Mouse (Mus musculus): ENCODE results near the gene Wnk2. TPM values are rescaled to one million over a fixed set of nuclear protein-coding genes. Genes with fewer than 3 reads are reported as not detected.
"Not testable (repeated sequence)": the region's sequence is repeated elsewhere in the genome, so short reads cannot be mapped to it uniquely, and the experiment has no call there.

Wnk2 gene
- polyA plus RNA-seq, 1 experiment from 2014 or later = 0.36 TPM

GRCm38 (mm10) chr13:49064257-49064656 lies 83.6 kb downstream of the Wnk2 start:
- Histone ChIP-seq H3K36me3 (ENCODE audit: insufficient read depth, low read length) (no peaks in the 10 kb centered on the region), H3K9ac (replicated peaks; ENCODE audit: low read depth) (no peak overlapping the region), H3K4me2 (replicated peaks; ENCODE audit: low read depth, low read length) (no peak overlapping the region), H3K4me1 (ENCODE audit: insufficient read depth, low read depth, low read length) (no peaks in the 10 kb centered on the region), H3K9me3 (ENCODE audit: low read length) (no peaks in the 10 kb centered on the region), H3K4me3 (ENCODE audit: low read depth, low read length) (no peak overlapping the region), H3K27ac (ENCODE audit: low read length) (no peak overlapping the region), H3K27me3 (replicated peaks; ENCODE audit: insufficient read depth, low read length) (no peaks in the 10 kb centered on the region)
- 84% methylated on average over 5 of the region's 5 CpGs for WGBS
- TF ChIP-seq CTCF (IDR thresholded peaks at IDR 0.05) = no peak
- no peak for ATAC-seq
- no peak for DNase-seq (ENCODE audit: low spot score)

GRCm38 (mm10) chr13:49060456-49060855 lies 87.4 kb downstream of the Wnk2 start:
- 86% methylated on average over 7 of the region's 7 CpGs for WGBS

GRCm38 (mm10) chr13:49058528-49058927 lies 89.3 kb downstream of the Wnk2 start:
- Histone ChIP-seq H3K9ac (replicated peaks; ENCODE audit: low read depth) (no peak overlapping the region), H3K4me3 (ENCODE audit: low read depth, low read length) (no peak overlapping the region), H3K9me3 (ENCODE audit: low read length) (no peaks in the 10 kb centered on the region), H3K4me2 (replicated peaks; ENCODE audit: low read depth, low read length) (no peak overlapping the region), H3K27me3 (replicated peaks; ENCODE audit: insufficient read depth, low read length) (no peaks in the 10 kb centered on the region), H3K27ac (ENCODE audit: low read length) (no peak overlapping the region), H3K4me1 (ENCODE audit: insufficient read depth, low read depth, low read length) (no peaks in the 10 kb centered on the region), H3K36me3 (ENCODE audit: insufficient read depth, low read length) (no peaks in the 10 kb centered on the region)
- WGBS = 87% methylated on average over 4 of the region's 4 CpGs
- ATAC-seq = peak; percentile 48; the same call in 1 of the 2 replicates
- DNase-seq (ENCODE audit: low spot score) = peak; percentile 66
- no peak for TF ChIP-seq EP300 (IDR thresholded peaks at IDR 0.05)
- TF ChIP-seq CTCF (IDR thresholded peaks at IDR 0.05) = peak; percentile 91

More at GRCm38 (mm10) chr13:49060456-49060855, 87.4 kb downstream of the Wnk2 start:
- no peak overlapping the region for H3K4me3 ChIP-seq (ENCODE audit: low read depth, low read length)
- no peak for DNase-seq (ENCODE audit: low spot score)
- no peak overlapping the region for H3K9ac ChIP-seq (replicated peaks; ENCODE audit: low read depth)
- no peaks in the 10 kb centered on the region for H3K36me3 ChIP-seq (ENCODE audit: insufficient read depth, low read length)
- H3K27ac ChIP-seq (ENCODE audit: low read length) = no peak overlapping the region
- no peak for TF ChIP-seq CTCF (IDR thresholded peaks at IDR 0.05)
- no peaks in the 10 kb centered on the region for H3K9me3 ChIP-seq (ENCODE audit: low read length)
- H3K27me3 ChIP-seq (replicated peaks; ENCODE audit: insufficient read depth, low read length) = no peaks in the 10 kb centered on the region
- ATAC-seq = no peak
- no peak overlapping the region for H3K4me2 ChIP-seq (replicated peaks; ENCODE audit: low read depth, low read length)
- H3K4me1 ChIP-seq (ENCODE audit: insufficient read depth, low read depth, low read length) = no peaks in the 10 kb centered on the region

- ATAC-seq (no peak), DNase-seq (ENCODE audit: low spot score) (no peak)
- H3K4me3 ChIP-seq (ENCODE audit: low read depth, low read length) = no peak overlapping the region
- no peak overlapping the region for H3K4me2 ChIP-seq (replicated peaks; ENCODE audit: low read depth, low read length)
- 81% methylated on average over 4 of the region's 4 CpGs for WGBS
- no peaks in the 10 kb centered on the region for H3K36me3 ChIP-seq (ENCODE audit: insufficient read depth, low read length)
- H3K9me3 ChIP-seq (ENCODE audit: low read length) = no peaks in the 10 kb centered on the region
- H3K9ac ChIP-seq (replicated peaks; ENCODE audit: low read depth) = no peak overlapping the region
- no peak overlapping the region for H3K27ac ChIP-seq (ENCODE audit: low read length)
- H3K27me3 ChIP-seq (replicated peaks; ENCODE audit: insufficient read depth, low read length) = no peaks in the 10 kb centered on the region
- TF ChIP-seq CTCF (IDR thresholded peaks at IDR 0.05) (no peak), EP300 (IDR thresholded peaks at IDR 0.05) (no peak)
- no peaks in the 10 kb centered on the region for H3K4me1 ChIP-seq (ENCODE audit: insufficient read depth, low read depth, low read length)
Measured at GRCm38 (mm10) chr13:49056304-49056703, 91.5 kb downstream of the Wnk2 start.

DNA sequence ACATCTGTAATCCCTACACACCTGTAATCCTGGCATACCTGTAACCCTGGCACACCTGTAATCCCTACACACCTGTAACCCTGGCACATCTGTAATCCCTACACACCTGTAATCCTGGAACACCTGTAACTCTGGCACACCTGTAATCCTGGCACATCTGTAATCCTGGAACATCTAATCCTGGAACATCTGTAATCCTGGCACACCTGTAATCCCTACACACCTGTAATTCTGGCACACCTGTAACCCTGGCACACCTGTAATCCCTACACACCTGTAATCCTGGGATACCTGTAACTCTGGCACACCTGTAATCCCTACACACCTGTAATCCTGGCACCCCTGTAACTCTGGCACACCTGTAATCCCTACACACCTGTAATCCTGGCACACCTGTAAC lies 93.1 kb downstream of the Wnk2 start:
- not testable (repeated sequence) for ATAC-seq; H3K4me1 ChIP-seq (ENCODE audit: insufficient read depth, low read depth, low read length)

DNA sequence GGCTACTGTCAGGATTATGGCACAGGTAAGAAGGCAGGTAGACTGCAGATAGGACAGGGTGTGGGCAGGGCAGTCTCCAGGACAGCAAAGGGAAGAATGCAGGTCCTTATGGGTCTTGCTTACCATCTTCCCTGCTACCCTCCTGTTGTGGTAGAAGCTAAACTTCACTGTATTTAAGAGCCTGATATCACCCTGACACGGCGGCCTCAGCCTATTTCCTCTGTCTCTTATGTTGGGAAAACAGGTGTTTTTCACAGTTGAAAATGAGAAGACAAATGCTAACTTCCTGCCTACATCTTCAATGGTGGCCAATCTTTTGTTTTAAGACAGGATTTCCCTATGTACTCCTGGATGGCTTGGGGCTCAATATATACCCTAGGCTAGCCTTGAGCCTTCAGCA lies 94.5 kb downstream of the Wnk2 start:
- Histone ChIP-seq H3K4me2 (replicated peaks; ENCODE audit: low read depth, low read length) (no peak overlapping the region), H3K27ac (ENCODE audit: low read length) (no peak overlapping the region), H3K9ac (replicated peaks; ENCODE audit: low read depth) (no peak overlapping the region), H3K4me1 (ENCODE audit: insufficient read depth, low read depth, low read length) (no peaks in the 10 kb centered on the region), H3K9me3 (ENCODE audit: low read length) (no peaks in the 10 kb centered on the region), H3K4me3 (ENCODE audit: low read depth, low read length) (no peak overlapping the region), H3K36me3 (ENCODE audit: insufficient read depth, low read length) (no peaks in the 10 kb centered on the region), H3K27me3 (replicated peaks; ENCODE audit: insufficient read depth, low read length) (no peaks in the 10 kb centered on the region)
- TF ChIP-seq EP300 (IDR thresholded peaks at IDR 0.05) = no peak
- TF ChIP-seq CTCF (IDR thresholded peaks at IDR 0.05) = no peak
- DNase-seq (ENCODE audit: low spot score) (no peak), ATAC-seq (no peak)
- 71% methylated on average over 2 of the region's 2 CpGs for WGBS

More for the DNA sequence above, 93.1 kb downstream of the Wnk2 start:
- H3K27me3 ChIP-seq (replicated peaks; ENCODE audit: insufficient read depth, low read length); H3K36me3 ChIP-seq (ENCODE audit: insufficient read depth, low read length); H3K27ac ChIP-seq (ENCODE audit: low read length); DNase-seq (ENCODE audit: low spot score); H3K4me3 ChIP-seq (ENCODE audit: low read depth, low read length); H3K4me2 ChIP-seq (replicated peaks; ENCODE audit: low read depth, low read length); H3K9ac ChIP-seq (replicated peaks; ENCODE audit: low read depth); H3K9me3 ChIP-seq (ENCODE audit: low read length): not testable (repeated sequence)

GRCm38 (mm10) chr13:49052512-49052911 lies 95.3 kb downstream of the Wnk2 start:
- WGBS = 45% methylated on average over 9 of the region's 9 CpGs
- no peak overlapping the region for H3K4me3 ChIP-seq (ENCODE audit: low read depth, low read length)
- H3K27me3 ChIP-seq (replicated peaks; ENCODE audit: insufficient read depth, low read length) = no peaks in the 10 kb centered on the region
- H3K36me3 ChIP-seq (ENCODE audit: insufficient read depth, low read length) = no peaks in the 10 kb centered on the region
- no peak overlapping the region for H3K9ac ChIP-seq (replicated peaks; ENCODE audit: low read depth)
- H3K4me2 ChIP-seq (replicated peaks; ENCODE audit: low read depth, low read length) = no peak overlapping the region
- H3K4me1 ChIP-seq (ENCODE audit: insufficient read depth, low read depth, low read length) = no peaks in the 10 kb centered on the region
- ATAC-seq (no peak), DNase-seq (ENCODE audit: low spot score) (peak; percentile 26)
- TF ChIP-seq EP300 (IDR thresholded peaks at IDR 0.05) (no peak), CTCF (IDR thresholded peaks at IDR 0.05) (peak; percentile 75)
- H3K9me3 ChIP-seq (ENCODE audit: low read length) = no peaks in the 10 kb centered on the region
- H3K27ac ChIP-seq (ENCODE audit: low read length) = no peak overlapping the region

All from lung, postnatal 0 days (tissue).